Mouse (Mus musculus) E14TG2a.4 (cell line): ENCODE data around the gene Dcaf7.

Source experiments
- H3K27me3 ChIP-seq: 2 replicates; pipeline ENCODE4 v1.6.1; 2014; ENCODE audit warnings: low read length, control low read depth; ENCODE audit not compliant: insufficient read depth
- H3K36me3 ChIP-seq: 2 replicates; pipeline ENCODE4 v1.6.1; 2014; ENCODE audit warnings: low read length, control low read depth; ENCODE audit not compliant: insufficient read depth
- H3K4me1 ChIP-seq: replicated peaks from 2 replicates; pipeline ENCODE4 v1.6.1; 2014; ENCODE audit warnings: low read depth, low read length, control low read depth
- H3K4me3 ChIP-seq: replicated peaks from 2 replicates; pipeline ENCODE4 v1.5.1; 2014; ENCODE audit warnings: mild to moderate bottlenecking, low read length
- H3K9me3 ChIP-seq: 2 replicates; pipeline ENCODE4 v1.6.1; 2014; ENCODE audit warnings: low read length, control low read depth
- CTCF ChIP-seq: conservative IDR thresholded peaks from 2 replicates; pipeline ENCODE4 v1.5.1; 2014; ENCODE audit warnings: low read length
- NANOG ChIP-seq: IDR thresholded peaks from 2 replicates; pipeline ENCODE4 v1.6.1; 2014; ENCODE audit warnings: borderline replicate concordance, low read length, mixed read lengths
- POU5F1 ChIP-seq: IDR thresholded peaks from 2 replicates; pipeline ENCODE4 v1.6.1; 2014; ENCODE audit warnings: low read length, borderline replicate concordance

The Dcaf7 gene

GRCm38 (mm10) chr11:106106047-106106587, 69.4 kb downstream of the Dcaf7 start:
- H3K9me3 ChIP-seq, result no peaks in the 10 kb centered on the region
- peaks cover 12% of the 10 kb centered on the region for H3K4me1 ChIP-seq
- peaks cover 17% of the 10 kb centered on the region for H3K36me3 ChIP-seq
- TF ChIP-seq POU5F1 (no peak), NANOG (no peak), CTCF (no peak)
- no peak overlapping the region for H3K4me3 ChIP-seq
- no peaks in the 10 kb centered on the region for H3K27me3 ChIP-seq
